Mouse (Mus musculus) thymus, postnatal 36 days (tissue): ENCODE measurements around the gene Vrk3.
A peak's percentile ranks its signal among the peaks of the same experiment; 100 is the strongest.
"Not testable (repeated sequence)": the region's sequence is repeated elsewhere in the genome, so short reads cannot be mapped to it uniquely, and the experiment has no call there.

ENCODE experiments used
- DNase-seq, 2 experiments: peaks; one replicate each; pipeline ENCODE4 v3.0.0; 2022; ENCODE audit warnings: mixed read lengths in 2 of 2

The Vrk3 gene

GRCm38 (mm10) chr7:44748101-44749044, at the start of gene Vrk3:
Gene Vrk3, plus strand, starts transcription at chr7:44748413.
- peak; percentile 90 to 91 for DNase-seq

GRCm38 (mm10) chr7:44701921-44702320, 46.3 kb upstream of the Vrk3 start:
- no peak for DNase-seq

GRCm38 (mm10) chr7:44702985-44703384, 45.2 kb upstream of the Vrk3 start:
- no peak for DNase-seq

GRCm38 (mm10) chr7:44704363-44704762, 43.9 kb upstream of the Vrk3 start:
- peak in 1 of 2 experiments; percentile 16 for DNase-seq

GRCm38 (mm10) chr7:44705086-44705485, 43.1 kb upstream of the Vrk3 start:
- DNase-seq = no peak

- no peak for DNase-seq
These were observed 41.9 kb upstream of the Vrk3 start for GRCm38 (mm10) chr7:44706322-44706721.

- no peak for DNase-seq
These were observed 41.0 kb upstream of the Vrk3 start for GRCm38 (mm10) chr7:44707169-44707675.

- not testable (repeated sequence) for DNase-seq
These were observed 40.1 kb upstream of the Vrk3 start for GRCm38 (mm10) chr7:44708093-44708492.

GRCm38 (mm10) chr7:44708574-44708973, 39.6 kb upstream of the Vrk3 start, which contains the start of gene Izumo2:
Gene Izumo2, plus strand, starts transcription at chr7:44708742.
- DNase-seq = no peak

GRCm38 (mm10) chr7:44709881-44710280, 38.3 kb upstream of the Vrk3 start:
- no peak for DNase-seq

GRCm38 (mm10) chr7:44722058-44722457, 26.2 kb upstream of the Vrk3 start:
- DNase-seq = no peak

GRCm38 (mm10) chr7:44724316-44724715, 23.9 kb upstream of the Vrk3 start:
- DNase-seq = no peak

GRCm38 (mm10) chr7:44726343-44726742, 21.9 kb upstream of the Vrk3 start:
- DNase-seq = no peak

- no peak for DNase-seq
These were observed 21.1 kb upstream of the Vrk3 start for GRCm38 (mm10) chr7:44727151-44727550.

- no peak for DNase-seq
These were observed 19.9 kb upstream of the Vrk3 start for GRCm38 (mm10) chr7:44728082-44728975.

GRCm38 (mm10) chr7:44733723-44734122, 14.5 kb upstream of the Vrk3 start:
- no peak for DNase-seq

- DNase-seq = peak in 1 of 2 experiments; percentile 15
These were observed 6.9 kb upstream of the Vrk3 start for GRCm38 (mm10) chr7:44741361-44741760.

- DNase-seq = no peak
These were observed 3.9 kb upstream of the Vrk3 start for GRCm38 (mm10) chr7:44744270-44744669.

- peak; percentile 80 to 87 for DNase-seq
These were observed 3.1 kb upstream of the Vrk3 start for GRCm38 (mm10) chr7:44745076-44745475.

GRCm38 (mm10) chr7:44747115-44747514, 1.1 kb upstream of the Vrk3 start:
- DNase-seq = no peak

- not testable (repeated sequence) for DNase-seq
These were observed 2.7 kb downstream of the Vrk3 start, which contains the start of gene Zfp473 for GRCm38 (mm10) chr7:44750950-44751349. Gene Zfp473, minus strand, starts transcription at chr7:44751050.

- no peak for DNase-seq
These were observed 9.0 kb downstream of the Vrk3 start for GRCm38 (mm10) chr7:44757164-44757563.

- no peak for DNase-seq
These were observed 12.2 kb downstream of the Vrk3 start for GRCm38 (mm10) chr7:44760366-44760765.
